Mouse (Mus musculus) liver, postnatal 0 days (tissue): ENCODE measurements around the gene Hist1h2ae.

Source experiments
- CTCF ChIP-seq: sonication (generic); IDR thresholded peaks from 2 replicates; pipeline ENCODE4 v1.5.1; 2016; ENCODE audit warnings: antibody characterized with exemption, low read depth
- EP300 ChIP-seq: IDR thresholded peaks from 2 replicates; pipeline ENCODE4 v1.6.1; 2016; ENCODE audit warnings: antibody characterized with exemption, low read depth, mild to moderate bottlenecking

DNA sequence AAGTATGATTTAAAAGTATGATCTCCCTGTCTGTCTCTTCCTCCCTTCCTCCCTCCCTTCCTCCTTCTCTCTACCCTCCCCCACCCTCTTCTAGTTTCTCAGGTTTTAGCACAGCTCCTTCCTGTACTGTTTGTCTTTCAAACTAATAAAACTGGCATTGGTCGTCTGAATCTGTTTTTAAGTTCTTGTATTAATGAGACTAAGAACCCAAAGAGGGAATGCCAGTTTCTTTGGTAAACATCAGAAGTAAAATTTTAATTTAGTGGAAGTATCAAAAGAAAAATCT is 15.9 kb upstream of the Hist1h2ae start:
- TF ChIP-seq CTCF (no peak), EP300 (no peak)
